ENCODE assay signal across 8 mouse cellular contexts in the genomic region with DNA sequence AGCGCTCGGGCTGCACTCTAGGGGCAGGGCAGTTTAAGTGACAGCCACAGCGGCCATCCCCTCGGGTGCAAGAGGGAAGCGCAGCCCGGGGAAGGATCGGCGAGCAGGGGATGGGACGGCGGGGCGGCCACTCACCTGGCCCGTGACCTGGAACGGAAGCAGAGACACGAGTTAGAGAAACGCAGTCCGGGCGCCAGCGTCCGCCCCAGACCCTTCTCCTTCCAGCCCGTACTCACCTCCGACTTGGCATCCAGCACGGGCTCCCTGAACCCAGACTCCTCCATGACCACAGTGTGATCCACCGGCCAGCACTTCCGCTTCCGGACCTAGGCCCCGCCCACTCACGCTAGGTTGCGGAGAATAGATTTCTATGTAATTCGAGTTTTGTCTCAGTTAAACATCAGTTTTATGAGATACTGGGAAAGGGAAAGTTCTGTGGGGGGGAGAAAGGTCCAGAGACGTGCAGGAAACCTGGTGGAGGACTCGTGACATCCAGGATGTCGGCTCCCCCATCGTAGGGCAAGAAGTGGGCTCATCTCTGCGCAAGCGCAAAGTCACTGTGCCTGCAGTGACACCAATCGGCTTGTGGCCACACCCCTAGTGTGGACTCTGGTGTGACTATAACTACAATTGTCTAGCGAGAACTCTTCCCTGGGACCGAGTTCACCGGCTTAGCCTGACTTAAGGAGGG. TPM values are rescaled to one million over a fixed set of nuclear protein-coding genes. Genes with fewer than 3 reads are reported as not detected.
DNase-seq lines count a peak whose midpoint lies in the region; ATAC-seq and TF ChIP-seq lines count a peak whose summit lies in the region.

A gene (minus strand): TSS at position 534 of the 691 bp plus-strand sequence.

- intact Hi-C loops in gastrocnemius, adult 2 months (cut with DNase I) = loop anchor here (1.0 to 10.0 kb wide), 2 partner anchors 13 to 1255 kb away; a partner anchor contains a TSS
- intact Hi-C loops in left cerebral cortex, adult 2 months (cut with DNase I) = no loop called here

- no peaks in the 10 kb centered on the region for H3K36me3 ChIP-seq in hindbrain, postnatal 0 days (ENCODE audit: insufficient read depth, low read length)

- peak; percentile 99 for ATAC-seq in hindbrain, postnatal 0 days
- peak; percentile 95 for ATAC-seq in megakaryocyte, adult 5-6 weeks (ENCODE audit: poor library complexity, severe bottlenecking)

- 0 out of 2 replicates have a peak, but pooled peaks have one; percentile 3 for TF ChIP-seq CTCF in gastrocnemius, adult 2 months (IDR thresholded peaks at IDR 0.05)
- peak; percentile 33 for TF ChIP-seq CTCF in hindbrain, postnatal 0 days (IDR thresholded peaks at IDR 0.05; ENCODE audit: low read depth)
- TF ChIP-seq CTCF in left cerebral cortex, adult 2 months (IDR thresholded peaks at IDR 0.05) = no peak; the same call in 1 of the 2 replicates

- peak within 1 kb of the TSS; percentile 95 for H3K27ac ChIP-seq in gastrocnemius, adult 2 months
- peak within 1 kb of the TSS; percentile 88 for H3K27ac ChIP-seq in hindbrain, postnatal 0 days
- peak within 1 kb of the TSS; percentile 88 for H3K27ac ChIP-seq in left cerebral cortex, adult 2 months

- H3K27me3 ChIP-seq in hindbrain, postnatal 0 days (ENCODE audit: insufficient read depth, low read length) = no peaks in the 10 kb centered on the region

- peak within 1 kb of the TSS; percentile 92 for H3K4me3 ChIP-seq in gastrocnemius, adult 2 months
- H3K4me3 ChIP-seq in hindbrain, postnatal 0 days (ENCODE audit: low read length) = peak within 1 kb of the TSS; percentile 89
- peak within 1 kb of the TSS; percentile 93 for H3K4me3 ChIP-seq in left cerebral cortex, adult 2 months

- H3K9ac ChIP-seq in hindbrain, postnatal 0 days (replicated peaks; ENCODE audit: low read length) = peak within 1 kb of the TSS; percentile 80

- no peaks in the 10 kb centered on the region for H3K9me3 ChIP-seq in hindbrain, postnatal 0 days (ENCODE audit: low read length)

- WGBS in hindbrain, postnatal 0 days = under 1% methylated on average over 39 of the region's 39 CpGs

- DNase-seq in WW6 (ENCODE audit: low read depth, low spot score) = peak; percentile 66
- peak; percentile 66 to 83 for DNase-seq in cerebellum, postnatal 4 days (ENCODE audit: low spot score in 2 of 2)
- DNase-seq in gastrocnemius, adult 2 months = peak; percentile 95
- DNase-seq in hindbrain, postnatal 0 days (ENCODE audit: low spot score) = peak; percentile 97
- DNase-seq in left cerebral cortex, adult 2 months (ENCODE audit: extremely low spot score in 1 of 2, low spot score in 2 of 2) = peak; percentile 84 to 88
- peak; percentile 92 to 94 for DNase-seq in right cerebral cortex, adult 2 months (ENCODE audit: low spot score in 2 of 2)
- DNase-seq in urinary bladder, postnatal 14 days (ENCODE audit: low spot score) = peak; percentile 91

- H3K4me2 ChIP-seq in hindbrain, postnatal 0 days (ENCODE audit: low read depth, low read length) = peak within 1 kb of the TSS; percentile 90

- H3K4me1 ChIP-seq in hindbrain, postnatal 0 days (ENCODE audit: insufficient read depth, low read length) = peaks cover 8% of the 10 kb centered on the region; the same call in 1 of the 2 replicates

RNA-seq across cellular contexts. Expression of the gene that starts here (rescaled TPM):
- 10 to 100 TPM; 11.5 to 14.7 TPM for total RNA-seq in gastrocnemius, adult 2 months (2021)
- total RNA-seq in hindbrain, postnatal 0 days (2014; rRNA removed) = 27.7 and 52.3 TPM in 2 replicates
- polyA plus RNA-seq in hindbrain, postnatal 0 days (2015; fragmentation: Nextera tagmentation; extraction: Ambion mirVana) = 88.5 and 92.2 TPM in 2 replicates
- total RNA-seq in left cerebral cortex, adult 2 months (2021) = 10 to 100 TPM; 54.5 to 59.7 TPM
- total RNA-seq in megakaryocyte, adult 5-6 weeks (2015) = 47.9 and 51.0 TPM in 2 replicates
- 25.7 and 34.9 TPM in 2 replicates for total RNA-seq in megakaryocyte, adult 5-6 weeks (2017)

Comparison
In these comparisons a context has a peak if more than half of its experiments do, and no peak if none do; other contexts are left out.
1. Peak in every context shown above with its lines: DNase-seq, ATAC-seq, H3K4me3 ChIP-seq and H3K27ac ChIP-seq.